Mouse (Mus musculus) heart, adult 8-10 months (tissue): ENCODE measurements around the gene Anxa6. TPM values are rescaled to one million over a fixed set of nuclear protein-coding genes. Genes with fewer than 3 reads are reported as not detected.
A peak's percentile ranks its signal among the peaks of the same experiment; 100 is the strongest.

Experiments used
- DNase-seq: peaks from one replicate; pipeline ENCODE4 v3.0.0; 2022; ENCODE audit warnings: low spot score
- total RNA-seq, 4 experiments: library from RNA; stranded (reverse); gene quantifications; 2 replicates each; pipeline ENCODE4 v1.2.4; 2022

The Anxa6 gene
- total RNA-seq, 4 experiments from 2014 or later = 202 to 217 (median 212) TPM

DNA sequence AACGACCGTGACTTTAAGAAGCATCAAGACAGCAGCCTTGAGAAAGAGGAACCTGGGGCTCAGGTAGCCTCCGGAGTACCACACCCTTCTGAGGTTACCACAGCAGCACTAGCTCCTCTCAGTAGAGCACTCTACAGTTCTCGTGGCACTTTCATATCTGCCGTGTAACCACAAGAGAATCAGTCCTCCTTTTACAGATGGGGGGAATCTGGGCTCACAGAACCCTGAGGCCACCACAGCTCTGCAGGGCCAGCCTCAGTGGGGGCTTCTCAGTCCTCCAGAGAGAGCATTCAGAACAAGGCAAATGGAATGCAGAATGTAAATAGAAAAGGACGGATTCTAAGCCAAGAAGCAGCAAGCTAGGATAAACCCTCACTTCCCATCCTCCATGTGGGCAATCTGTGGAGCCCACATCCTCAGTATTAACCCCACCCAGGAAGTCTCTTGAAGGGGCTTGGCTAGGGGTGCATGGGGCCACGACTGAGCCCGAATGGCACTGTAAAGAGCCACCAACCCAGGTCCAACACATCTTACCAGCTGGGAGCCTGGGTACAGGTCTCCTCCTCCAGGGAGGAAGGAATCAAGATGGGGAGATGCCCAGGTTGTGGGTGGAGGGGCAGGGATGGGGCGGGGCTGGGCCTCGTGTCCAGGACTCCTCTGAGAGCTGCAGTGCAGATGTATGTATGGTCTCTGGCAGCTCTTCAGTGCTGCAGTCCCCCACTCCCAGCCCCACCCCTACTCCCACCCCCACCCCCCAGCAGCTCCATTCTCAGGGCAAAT lies 1.8 kb downstream of the Anxa6 start:
- DNase-seq = no peak

DNA sequence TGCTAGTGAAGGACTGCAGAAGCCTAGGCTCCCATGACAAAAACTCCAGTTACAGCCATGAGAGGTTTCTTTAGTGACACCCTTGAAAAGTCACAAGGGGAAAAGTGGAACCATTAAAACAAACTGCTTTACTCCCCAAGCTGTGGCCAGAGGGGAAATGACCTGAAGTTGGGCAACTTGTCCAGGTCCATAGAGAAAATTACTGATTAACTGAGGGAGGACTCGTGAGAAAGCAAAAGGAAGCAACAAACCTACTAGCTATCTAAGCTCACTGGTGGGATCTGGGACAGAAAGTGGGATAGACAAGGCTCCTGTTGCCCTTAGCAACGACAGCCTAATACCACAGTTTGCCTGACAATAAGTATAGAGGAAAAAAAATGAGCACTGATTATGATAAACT lies 4.7 kb downstream of the Anxa6 start:
- no peak for DNase-seq

DNA sequence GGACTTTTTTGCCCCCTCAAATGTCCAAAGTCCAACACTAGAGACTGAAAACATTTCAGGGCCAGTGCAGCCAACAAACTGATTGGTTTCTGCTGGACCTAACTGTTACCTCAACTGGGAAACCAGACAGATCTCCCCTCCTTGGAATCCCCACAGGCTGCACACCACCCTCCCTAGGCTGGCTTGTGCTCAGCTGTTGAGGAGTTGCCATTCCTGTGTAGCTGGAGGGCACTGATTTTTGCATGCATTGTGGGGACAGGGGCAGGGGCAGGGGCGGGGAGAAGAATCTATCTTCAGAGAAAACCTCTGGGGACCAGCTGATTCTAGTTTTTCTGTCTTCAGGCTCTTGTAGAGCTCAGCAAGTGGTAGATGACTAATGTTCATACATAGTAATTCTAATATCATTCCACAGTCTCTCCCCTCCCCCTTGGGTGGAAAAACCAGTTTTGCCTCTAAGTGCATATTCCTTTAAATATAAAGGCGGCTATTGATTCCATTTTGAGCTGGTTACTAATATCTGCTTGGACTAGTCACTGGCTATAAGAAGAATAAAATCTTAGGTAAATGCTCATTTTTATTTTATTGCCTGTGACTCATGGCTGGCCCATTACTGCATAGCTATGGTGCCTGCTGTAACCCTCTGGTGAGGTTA lies 5.9 kb downstream of the Anxa6 start:
- DNase-seq = no peak

DNA sequence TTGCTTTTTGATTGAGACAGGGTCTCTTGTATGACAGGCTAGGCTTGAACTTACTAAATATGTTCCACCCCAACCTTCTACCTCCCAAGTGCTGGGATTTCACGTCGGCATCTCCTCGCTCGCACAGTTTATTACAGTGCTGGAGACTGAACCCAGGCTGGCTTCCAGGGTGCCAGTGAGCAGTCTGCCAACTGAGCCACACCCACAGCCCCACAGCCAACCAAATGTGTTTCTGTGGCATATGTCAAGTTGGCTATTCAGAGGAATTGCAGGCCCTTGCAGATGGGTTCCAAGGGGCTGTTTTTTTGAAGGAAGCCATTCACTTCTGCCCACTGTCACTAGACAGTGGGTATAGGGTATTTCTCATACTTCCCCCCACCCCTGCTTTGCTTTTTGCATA lies 7.3 kb downstream of the Anxa6 start:
- no peak for DNase-seq

DNA sequence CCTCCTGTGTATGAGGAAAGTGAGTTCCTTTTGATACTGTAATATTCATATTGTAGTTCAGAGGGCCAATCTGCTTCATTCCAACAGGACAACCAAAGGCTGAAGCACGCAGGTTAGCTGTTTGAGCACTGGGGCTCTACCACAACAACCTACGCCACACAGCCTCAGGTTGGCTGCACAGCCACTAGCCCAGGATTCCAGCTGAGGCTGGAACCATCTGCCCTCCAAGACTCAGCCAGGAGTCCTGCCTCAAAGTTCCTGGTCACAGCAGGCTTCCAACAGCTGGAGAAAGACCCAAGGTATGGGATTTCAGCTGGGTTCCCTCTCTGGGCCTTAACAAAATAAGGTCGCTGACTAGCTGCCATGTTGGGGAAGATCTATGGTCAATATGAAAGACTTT lies 9.7 kb downstream of the Anxa6 start:
- no peak for DNase-seq

DNA sequence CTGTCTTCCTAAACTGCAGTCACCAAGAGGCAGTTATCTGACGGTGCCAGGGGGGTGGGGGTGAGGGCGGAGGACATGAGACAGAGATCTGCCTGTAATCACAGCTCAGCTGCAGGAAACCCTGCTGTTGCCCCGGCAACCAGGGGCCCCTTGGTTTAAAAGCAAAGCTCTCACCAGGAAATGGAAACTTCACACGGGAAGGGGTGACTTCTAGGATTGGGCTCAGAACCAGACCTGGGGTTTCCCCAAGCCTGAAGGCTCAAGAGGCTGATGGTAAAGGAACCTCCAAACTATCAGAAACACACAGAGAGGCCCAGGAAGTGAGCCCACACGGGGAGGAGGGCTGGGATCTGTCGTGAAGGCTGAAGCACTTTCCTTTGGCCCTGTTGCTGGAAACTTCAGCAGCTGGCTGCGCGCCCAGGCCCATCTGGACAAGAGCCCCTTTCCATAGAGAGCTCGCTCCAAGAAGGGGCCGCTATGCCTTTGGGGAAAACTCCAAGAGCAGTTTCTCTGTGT lies 10.1 kb downstream of the Anxa6 start:
- peak; percentile 93 for DNase-seq

DNA sequence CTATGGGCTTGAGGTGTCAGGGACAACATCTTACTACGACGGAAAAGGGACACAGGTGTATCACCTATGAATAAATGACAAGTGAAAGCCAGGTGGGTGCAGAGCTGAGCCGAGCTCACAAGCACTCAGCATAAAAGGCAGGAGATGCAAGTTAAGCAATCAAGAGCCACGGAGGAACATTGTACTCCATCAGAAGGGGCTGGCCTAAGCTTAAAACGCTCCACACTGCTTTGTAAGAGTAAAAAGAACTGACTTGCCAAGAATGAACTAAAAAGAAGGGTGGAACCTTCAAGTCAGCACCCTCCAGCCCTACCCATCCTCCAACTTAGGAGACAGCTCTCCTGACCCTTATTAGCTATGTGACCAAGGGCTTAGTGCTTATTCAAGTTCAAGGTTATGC lies 10.7 kb downstream of the Anxa6 start:
- DNase-seq = no peak

DNA sequence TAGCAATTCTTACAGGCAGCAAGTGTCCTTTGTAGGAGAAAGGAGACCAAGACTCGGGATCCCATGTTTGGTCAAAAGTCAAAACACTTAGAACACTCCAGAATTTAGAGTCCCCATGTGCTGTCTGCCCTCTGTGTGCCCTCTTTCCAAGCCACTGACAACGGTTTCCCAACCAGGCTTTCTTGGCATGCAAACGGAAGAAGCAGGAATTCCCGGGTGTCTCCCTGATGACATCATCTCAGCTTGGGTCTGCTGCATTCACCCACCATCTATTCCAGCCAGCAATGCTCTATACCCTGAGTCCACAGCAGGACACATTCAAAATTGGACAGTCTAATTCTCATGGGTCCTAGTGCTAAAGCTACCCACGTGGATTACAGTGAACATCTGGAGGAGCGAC lies 11.4 kb downstream of the Anxa6 start:
- DNase-seq = no peak

DNA sequence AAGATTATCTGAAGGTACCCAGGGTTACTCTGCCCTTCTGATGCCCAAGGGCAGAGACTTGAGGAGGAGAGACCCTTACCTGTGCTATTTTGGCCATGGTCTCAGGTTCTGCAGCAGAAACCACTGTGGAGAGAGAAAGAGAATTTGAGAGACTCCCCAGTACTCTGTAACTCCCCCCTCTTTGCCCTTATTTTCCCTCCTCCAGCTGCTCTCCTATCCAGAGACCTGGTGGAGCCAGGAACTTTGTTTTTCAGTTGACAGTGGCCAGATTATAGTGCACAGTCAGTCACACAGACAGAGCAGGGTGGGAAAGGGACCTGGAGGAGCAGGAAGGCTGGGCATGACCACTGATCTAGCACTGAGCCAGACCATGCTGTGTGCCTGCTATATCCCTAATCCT lies 11.8 kb downstream of the Anxa6 start:
- DNase-seq = no peak

DNA sequence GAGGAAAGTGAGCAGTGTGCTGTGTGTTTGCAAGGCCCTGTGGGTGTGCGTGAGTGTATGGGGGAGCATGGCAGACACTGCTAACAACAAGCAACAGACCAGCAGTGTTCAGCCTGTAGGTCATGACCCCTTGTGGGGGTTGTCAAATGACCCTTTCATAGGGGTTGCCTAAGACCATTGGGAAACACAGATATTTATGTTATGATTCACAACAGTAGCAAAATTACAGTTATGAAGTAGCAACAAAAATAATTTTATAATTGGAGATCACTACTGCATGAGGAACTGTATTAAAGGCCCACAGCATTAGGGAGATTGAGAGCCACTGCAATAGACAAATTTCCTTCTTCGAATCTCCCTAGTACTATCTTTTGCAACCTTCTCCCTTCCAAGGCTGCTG lies 13.5 kb downstream of the Anxa6 start:
- DNase-seq = no peak

DNA sequence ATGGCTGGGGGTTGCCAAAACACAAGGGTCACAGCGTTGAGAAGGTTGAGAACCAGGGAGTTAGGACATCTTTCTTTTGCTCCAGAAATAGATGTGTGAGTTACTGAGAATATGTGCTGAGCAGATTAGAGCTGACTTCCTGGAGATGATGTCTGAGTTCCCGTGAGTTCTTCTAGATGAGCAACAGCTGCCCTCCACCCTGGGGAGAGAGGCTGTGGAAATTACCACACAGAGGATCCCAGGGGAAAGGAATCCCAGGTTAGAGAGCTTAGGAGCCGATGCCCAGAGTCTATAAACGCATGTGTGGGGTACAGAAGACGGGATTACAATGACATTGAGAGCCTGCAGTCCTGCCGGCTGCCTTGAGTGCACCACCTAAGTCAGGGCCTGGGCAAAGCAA lies 15.2 kb downstream of the Anxa6 start:
- DNase-seq = no peak

DNA sequence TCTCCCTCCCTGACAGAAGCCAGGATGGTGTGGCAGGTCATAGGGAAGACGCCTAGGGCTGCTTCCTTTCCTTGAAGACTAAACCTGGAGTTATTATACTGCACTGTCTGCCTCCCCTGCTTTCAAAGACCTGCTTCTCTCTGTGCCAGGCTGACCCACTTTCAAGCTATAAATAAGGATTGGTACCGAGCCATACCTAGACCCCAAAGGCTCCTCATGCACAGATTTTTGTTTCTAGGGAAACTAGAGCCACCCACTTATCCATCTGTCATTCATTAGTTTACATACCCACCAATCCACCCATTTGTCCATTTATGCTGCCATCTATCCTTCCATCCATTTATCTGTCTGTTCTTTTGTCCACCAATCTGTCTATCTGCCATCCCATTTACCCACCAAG lies 16.0 kb downstream of the Anxa6 start:
- no peak for DNase-seq

DNA sequence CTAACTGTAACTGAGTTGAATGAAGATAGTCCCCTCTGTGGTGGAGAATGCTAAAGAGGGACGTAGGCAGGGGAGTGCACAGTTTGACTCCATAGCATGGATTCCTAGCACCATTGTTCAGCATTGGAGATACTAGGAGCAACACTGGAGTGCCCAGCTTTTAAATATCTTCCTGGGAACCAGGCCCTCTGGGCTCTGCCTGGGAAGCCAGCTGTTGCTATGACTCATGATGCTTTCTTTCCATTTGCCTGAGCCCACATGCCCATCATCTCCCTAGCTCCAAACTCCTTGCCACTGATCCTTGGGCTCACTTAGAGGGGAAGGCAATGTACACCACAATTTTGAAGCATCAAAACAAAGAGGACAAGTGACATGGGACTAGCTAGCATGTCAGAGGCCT lies 16.5 kb downstream of the Anxa6 start:
- DNase-seq = no peak

DNA sequence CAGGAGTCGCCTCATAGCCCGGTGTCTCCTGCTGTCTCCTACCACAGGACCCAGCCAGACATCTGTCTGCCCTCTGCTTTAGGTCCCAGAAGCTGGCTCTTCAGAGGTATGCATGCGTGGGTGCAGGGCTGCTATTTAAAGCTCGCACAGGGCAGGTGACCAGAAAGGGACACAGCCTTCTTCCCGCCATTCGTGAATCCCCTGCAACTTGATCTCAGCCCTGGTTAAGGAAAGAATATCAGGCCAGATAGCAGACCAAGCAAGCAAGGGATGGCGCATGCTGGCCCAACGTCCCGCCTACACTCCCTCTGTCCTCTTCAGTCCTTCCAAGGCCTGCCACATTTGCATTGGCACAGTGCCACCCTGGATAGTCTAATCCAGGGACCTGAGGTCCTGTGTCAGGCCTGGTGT lies 17.4 kb downstream of the Anxa6 start:
- DNase-seq = peak; percentile 56

DNA sequence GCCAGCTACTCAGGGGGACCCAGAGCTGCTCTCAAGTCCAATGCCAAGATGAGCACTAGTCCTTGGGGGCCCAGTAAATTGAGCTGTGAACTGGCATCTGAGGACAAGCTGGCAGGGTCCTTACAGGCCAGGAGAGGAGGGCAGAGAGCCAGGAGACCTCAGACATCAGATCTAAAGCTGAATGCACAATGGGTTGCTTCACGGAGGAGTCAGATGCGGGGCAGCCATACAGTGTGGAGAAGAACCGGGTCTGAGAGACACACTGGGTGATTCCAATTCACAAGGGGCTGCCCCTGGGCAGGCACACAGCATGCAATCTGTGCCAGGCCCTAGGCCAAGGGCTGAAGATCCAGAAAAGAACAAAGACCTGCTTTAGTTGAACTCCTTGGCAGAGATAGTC lies 18.0 kb downstream of the Anxa6 start:
- no peak for DNase-seq

DNA sequence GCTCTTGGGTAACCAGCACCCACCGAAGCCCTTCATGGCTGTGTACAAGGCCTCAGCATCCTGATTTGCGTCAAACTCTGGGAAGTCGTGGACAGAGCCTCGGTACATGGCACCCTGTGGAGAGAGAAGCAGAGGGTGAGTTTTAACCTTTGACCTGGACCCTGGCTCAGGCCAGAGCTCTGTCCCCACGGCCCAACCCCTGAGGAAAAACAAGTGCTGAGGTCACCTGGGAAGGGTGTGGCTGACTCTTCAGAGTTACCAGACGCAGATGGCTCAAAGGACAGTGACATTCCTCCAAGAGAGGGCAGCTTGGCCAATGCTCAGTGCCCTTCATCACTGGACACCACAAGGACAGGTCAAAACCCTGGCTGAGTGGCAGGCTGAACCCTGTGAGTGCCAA lies 19.4 kb downstream of the Anxa6 start:
- DNase-seq = no peak

DNA sequence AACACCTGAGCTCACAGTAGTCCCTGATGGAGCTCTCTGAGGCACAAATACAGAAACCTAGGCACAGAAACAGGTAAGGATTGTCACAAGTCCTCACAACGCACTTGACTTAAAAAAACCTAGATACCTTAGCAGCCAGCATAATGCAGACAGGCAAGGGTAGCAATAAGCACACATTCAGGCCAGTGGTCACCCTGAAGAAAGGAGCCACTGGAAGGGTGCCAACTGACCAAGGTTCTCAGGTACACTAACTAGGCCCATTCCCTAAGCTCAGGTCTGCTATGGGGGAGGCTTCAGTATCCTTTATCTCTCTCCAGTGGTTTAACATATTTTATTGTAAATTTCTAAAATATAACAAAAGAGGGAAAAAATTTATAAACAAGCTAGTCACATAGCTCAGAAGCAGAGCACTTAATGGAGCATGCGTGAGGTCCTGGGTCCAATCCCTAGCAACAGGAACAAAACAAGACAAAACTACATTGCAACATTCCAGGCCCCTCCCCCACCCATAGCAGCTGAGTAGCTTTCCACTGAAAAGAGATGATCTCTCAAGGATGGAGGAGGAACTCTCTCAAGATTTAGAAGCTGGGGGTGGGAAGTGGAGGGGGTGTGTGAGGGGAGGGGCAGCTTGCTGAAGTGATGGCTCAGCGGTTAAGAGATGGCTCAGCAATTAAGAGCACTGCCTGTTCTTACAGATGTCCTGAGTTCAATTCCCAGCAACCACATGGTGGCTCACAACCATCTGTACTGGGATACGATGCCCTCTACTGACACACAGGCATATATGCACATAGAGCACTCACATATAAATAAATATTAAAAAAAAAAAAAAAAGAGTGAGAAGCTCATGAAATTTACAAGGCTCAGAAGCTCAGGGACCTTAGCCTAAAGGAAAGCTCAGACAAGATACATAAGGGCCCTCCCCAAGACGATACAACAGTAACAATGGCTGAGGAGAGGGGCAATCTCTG lies 20.4 kb downstream of the Anxa6 start:
- DNase-seq = no peak

DNA sequence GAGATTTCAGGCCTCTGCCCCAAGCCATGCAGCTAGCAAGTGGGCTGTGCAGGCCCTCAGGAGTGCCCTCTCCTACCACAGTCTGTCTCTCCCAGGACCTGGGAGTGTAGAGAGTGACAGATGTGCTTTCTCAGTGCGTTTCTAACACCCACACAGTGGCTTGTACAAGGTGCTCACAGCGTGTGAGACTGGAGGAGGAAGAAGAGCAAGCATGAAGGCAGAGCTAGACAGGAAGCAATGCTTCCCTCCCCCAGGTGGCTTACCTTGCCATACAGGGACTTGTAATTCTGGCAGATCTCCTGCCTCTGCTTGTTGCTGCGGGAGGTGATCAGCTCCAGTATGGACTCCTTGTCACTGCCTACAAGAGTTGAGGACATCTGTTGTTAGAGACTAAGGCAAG lies 21.8 kb downstream of the Anxa6 start:
- DNase-seq = no peak

DNA sequence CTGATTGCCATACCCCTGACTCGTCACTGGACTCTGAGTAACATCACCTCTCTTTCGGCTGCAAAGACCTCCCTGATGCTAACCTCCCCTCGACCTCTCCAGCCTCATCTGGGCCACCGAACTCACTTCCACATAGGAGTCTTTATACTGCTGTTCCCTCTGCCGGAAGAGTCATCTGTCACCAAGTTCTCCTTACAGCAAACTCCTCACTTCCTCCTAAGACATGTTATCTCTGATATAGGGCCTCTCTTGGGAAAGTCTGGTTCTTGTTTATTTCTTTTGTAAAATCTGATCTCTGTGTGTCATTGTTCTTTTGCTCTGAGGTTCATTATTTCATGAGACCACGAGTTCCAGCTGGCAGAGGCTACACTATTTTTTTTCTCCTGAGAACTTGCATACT lies 25.0 kb downstream of the Anxa6 start:
- DNase-seq = no peak

DNA sequence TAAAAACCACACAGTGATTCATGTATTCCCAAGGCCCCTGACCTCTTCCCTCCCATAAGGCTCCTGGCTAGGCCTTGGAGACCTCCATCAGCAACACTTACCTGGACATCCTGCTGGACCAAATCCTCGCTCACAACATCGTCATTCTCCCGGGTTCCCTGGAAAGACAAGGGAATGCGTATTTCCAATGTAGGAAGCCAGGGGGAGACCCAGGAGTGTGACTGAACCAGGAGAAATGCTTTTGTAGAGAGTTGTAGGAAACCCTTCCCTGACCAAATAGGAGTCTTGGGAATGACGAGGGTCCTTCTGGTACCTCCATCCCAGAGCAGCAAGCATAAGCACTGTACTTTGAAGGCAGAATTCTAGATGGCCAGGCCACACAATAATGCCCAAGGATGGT lies 27.6 kb downstream of the Anxa6 start:
- DNase-seq = no peak

DNA sequence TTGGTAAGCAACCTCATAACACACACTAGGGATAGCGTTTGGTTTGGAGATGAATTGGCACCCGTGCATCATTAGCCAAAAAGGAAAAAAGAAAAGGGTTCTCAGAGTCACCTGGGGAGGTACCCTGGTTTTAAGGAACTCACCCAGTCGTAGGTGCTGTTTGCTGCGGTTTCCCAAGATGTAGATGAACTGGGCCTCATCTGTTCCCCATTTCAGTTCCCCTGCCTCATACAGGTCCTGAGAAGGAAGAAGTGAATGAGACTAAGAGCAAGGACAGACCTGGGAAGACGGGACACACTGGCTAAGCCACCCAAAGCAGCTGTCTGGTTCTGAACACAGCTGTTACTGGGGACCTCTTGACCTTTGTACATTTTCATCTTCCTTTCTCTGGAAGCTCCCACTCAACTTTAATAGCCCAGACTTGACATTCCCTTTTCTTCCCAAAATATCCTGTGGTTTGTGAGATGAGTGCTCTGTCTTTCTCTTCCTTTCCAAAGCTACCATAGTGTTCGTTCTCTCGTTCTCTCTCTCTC lies 28.2 kb downstream of the Anxa6 start:
- DNase-seq = no peak

DNA sequence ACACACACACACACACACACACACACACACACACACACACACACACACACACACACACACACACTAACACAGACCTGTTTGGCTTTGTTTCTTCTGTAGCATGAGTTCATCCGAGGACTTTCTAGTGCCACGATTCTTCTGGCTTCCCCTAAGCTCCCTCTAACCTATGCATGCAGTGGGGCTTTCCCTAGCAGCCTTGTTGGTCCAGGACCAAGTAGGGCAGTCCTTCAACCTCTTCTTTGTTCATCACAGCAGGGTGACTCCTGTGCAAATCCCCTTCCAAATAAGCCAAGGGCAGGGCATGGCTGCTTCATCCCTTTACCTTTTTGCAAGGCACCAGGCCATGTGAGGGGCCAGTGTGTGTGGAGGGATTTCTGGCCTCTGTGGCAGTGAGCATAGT lies 34.5 kb downstream of the Anxa6 start:
- no peak for DNase-seq
